In the genomic region with DNA sequence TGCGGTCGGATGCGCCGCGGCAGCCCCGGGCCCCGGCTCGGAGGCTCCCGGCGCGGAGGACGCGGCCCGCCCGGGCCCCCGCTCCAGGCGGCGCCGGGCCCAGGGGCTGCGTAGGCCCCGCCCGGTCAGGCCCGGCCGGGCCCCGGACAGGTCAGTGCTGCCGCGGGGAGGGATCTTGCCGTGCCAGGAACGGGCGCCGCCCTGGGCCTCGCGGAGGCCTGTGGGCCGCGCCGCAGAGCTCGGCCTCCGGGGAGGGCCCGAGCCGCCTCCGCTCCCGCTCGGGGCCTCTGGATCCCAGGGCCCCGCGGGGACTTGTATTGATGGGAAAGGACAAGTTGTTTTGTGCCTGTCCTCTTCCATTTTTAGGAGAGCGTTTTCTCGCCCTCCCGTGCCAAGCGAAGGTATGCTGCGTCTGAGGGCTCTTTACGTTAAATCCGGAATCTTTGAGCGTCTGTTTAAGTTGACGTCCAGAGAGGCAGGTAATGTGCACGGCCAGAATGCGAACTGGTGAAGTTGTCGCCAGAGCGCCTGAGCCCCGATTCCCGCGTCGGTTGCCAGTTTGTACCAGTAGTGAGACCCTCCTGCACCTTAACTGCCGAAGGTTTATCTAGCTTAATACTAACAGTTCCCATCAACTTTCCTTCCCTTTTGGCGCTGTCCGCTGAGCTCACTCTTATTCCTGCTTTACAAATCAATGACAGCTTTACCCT, we compare ENCODE assay signal across 8 mouse cellular contexts. TPM values are rescaled to one million over a fixed set of nuclear protein-coding genes. Genes with fewer than 3 reads are reported as not detected.
DNase-seq lines count a peak whose midpoint lies in the region; ATAC-seq and TF ChIP-seq lines count a peak whose summit lies in the region.

No protein-coding gene starts in this region.

- TF ChIP-seq EP300 in heart, adult 2 months (IDR thresholded peaks at IDR 0.05; ENCODE audit: insufficient read depth, low read depth, low read length), result no peak

- H3K36me3 ChIP-seq in heart, adult 2 months (ENCODE audit: control insufficient read depth, insufficient read depth, low read length), result peaks cover 7% of the 10 kb centered on the region
- H3K36me3 ChIP-seq in lung, embryonic 16.5 days (ENCODE audit: control insufficient read depth, insufficient read depth, low read length), result no peaks in the 10 kb centered on the region; the same call in 1 of the 2 replicates

- no peak for TF ChIP-seq CTCF in heart, adult 2 months (IDR thresholded peaks at IDR 0.05)

- under 1% methylated on average over 65 of the region's 65 CpGs for WGBS in heart, adult 2 months
- under 1% methylated on average over 46 of the region's 65 CpGs for WGBS in lung, embryonic 16.5 days

- peak; percentile 42 for DNase-seq in 3T3-L1 (ENCODE audit: low read depth, low spot score)
- DNase-seq in Muller cell, postnatal 12 days (ENCODE audit: inconsistent ontology term), result peak; percentile 69
- peak; percentile 60 for DNase-seq in embryo, embryonic 10.5 days (ENCODE audit: low spot score)
- DNase-seq in heart, adult 2 months, result no peak
- peak; percentile 61 to 64 for DNase-seq in kidney, adult 8-10 months
- DNase-seq in spleen, adult 12 weeks (ENCODE audit: low spot score), result peak; percentile 61
- no peak for DNase-seq in layer of hippocampus, adult 8-10 months (ENCODE audit: low spot score in 2 of 2)

- peaks cover 2% of the 10 kb centered on the region; the same call in 1 of the 2 replicates for H3K79me2 ChIP-seq in heart, adult 2 months (replicated peaks; ENCODE audit: control insufficient read depth, insufficient read depth, low read length)

- peak overlapping the region; percentile 90 for H3K4me3 ChIP-seq in heart, adult 2 months
- peak overlapping the region; percentile 93 for H3K4me3 ChIP-seq in lung, embryonic 16.5 days (ENCODE audit: low read length)

- ATAC-seq in lung, embryonic 16.5 days (ENCODE audit: low read depth), result peak; percentile 80

- peaks cover 14% of the 10 kb centered on the region for H3K4me1 ChIP-seq in heart, adult 2 months (ENCODE audit: control insufficient read depth, insufficient read depth, low read length)
- H3K4me1 ChIP-seq in lung, embryonic 16.5 days (replicated peaks; ENCODE audit: control insufficient read depth, insufficient read depth, low read length), result peaks cover 40% of the 10 kb centered on the region

- intact Hi-C loops in heart, adult 2 months (cut with DNase I), result loop anchor here (2.0 to 5.0 kb wide), 2 partner anchors 49 to 157 kb away; no protein-coding TSS in a partner anchor

- H3K27me3 ChIP-seq in heart, adult 2 months (ENCODE audit: control insufficient read depth, insufficient read depth, low read length), result no peaks in the 10 kb centered on the region
- H3K27me3 ChIP-seq in lung, embryonic 16.5 days (ENCODE audit: control insufficient read depth, insufficient read depth, low read depth, low read length), result no peaks in the 10 kb centered on the region

- peak overlapping the region; percentile 92 for H3K9ac ChIP-seq in heart, adult 2 months (ENCODE audit: low read depth, low read length)
- peak overlapping the region; percentile 98 for H3K9ac ChIP-seq in lung, embryonic 16.5 days (ENCODE audit: low read length)

- H3K4me2 ChIP-seq in lung, embryonic 16.5 days (ENCODE audit: low read depth, low read length), result peak overlapping the region; percentile 66

- no peak for TF ChIP-seq POLR2A in heart, adult 2 months (IDR thresholded peaks at IDR 0.05; ENCODE audit: insufficient read depth, low read depth, low read length)

- H3K9me3 ChIP-seq in lung, embryonic 16.5 days (ENCODE audit: control insufficient read depth, low read length), result no peaks in the 10 kb centered on the region

- peak overlapping the region; percentile 90 for H3K27ac ChIP-seq in heart, adult 2 months
- H3K27ac ChIP-seq in lung, embryonic 16.5 days (ENCODE audit: low read length), result peak overlapping the region; percentile 91

RNA-seq across cellular contexts. Expression of a gene that starts 27.3 kb away (rescaled TPM):
- total RNA-seq in heart, adult 2 months (2021), result under 1 TPM; 0.08 to 0.16 TPM
- polyA plus RNA-seq in heart, adult 2 months (2012; rRNA removed), result 0.15 and 0.37 TPM in 2 replicates
- 0.16 and 0.30 TPM in 2 replicates for polyA plus RNA-seq in lung, embryonic 16.5 days (2015; fragmentation: Nextera tagmentation; extraction: Ambion mirVana)
- total RNA-seq in layer of hippocampus, adult 8-10 months (2022), result under 1 TPM; 0.13 to 0.53 (median 0.22) TPM

Comparison
In these comparisons a context has a peak if more than half of its experiments do, and no peak if none do; other contexts are left out.
1. DNase-seq: peak in 3T3-L1 (single experiment), Muller cell, postnatal 12 days (single experiment), embryo, embryonic 10.5 days (single experiment), kidney, adult 8-10 months (2 of 2) and spleen, adult 12 weeks (single experiment); none in heart, adult 2 months (0 of 2) and layer of hippocampus, adult 8-10 months (0 of 2).